Mouse (Mus musculus): ENCODE measurements around the gene Dlx4.

DNA sequence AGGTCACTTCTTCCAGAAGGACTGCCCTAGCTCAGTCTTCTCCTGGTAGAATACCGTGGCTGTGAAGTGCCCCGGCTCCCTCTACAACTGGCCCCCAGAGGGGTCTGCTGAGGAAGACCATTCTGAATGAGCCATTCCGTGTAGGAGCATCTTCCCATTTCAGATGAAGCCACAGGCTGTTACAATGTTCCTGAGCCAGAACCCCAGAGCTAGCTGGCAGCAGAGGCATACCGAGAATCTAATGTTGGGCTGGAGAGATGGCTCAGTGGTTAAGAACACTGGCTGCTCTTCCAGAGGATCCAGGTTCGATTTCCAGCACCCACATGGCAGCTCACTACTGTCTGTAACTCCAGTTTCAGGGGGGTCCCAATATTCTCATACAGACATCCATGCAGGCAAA, 6.2 kb downstream of the Dlx4 start:
- no peak for TF ChIP-seq GATA1 (IDR thresholded peaks at IDR 0.05; ENCODE audit: borderline replicate concordance, low read length)
- no peak for TF ChIP-seq FLI1 (IDR thresholded peaks at IDR 0.05; ENCODE audit: low read length)
